Mouse (Mus musculus): ENCODE measurements around the gene Trio. TPM values are rescaled to one million over a fixed set of nuclear protein-coding genes. Genes with fewer than 3 reads are reported as not detected.

Gene Trio
- polyA plus RNA-seq, 1 experiment from 2014 or later = 2.8 TPM

- Histone ChIP-seq H3K4me2 (no peak overlapping the region), H3K4me3 (replicated peaks) (no peak overlapping the region), H3K36me3 (replicated peaks) (no peaks in the 10 kb centered on the region), H3K27ac (replicated peaks) (no peak overlapping the region), H3K9ac (no peak overlapping the region), H3K9me3 (replicated peaks) (no peaks in the 10 kb centered on the region), H3K27me3 (no peaks in the 10 kb centered on the region), H3K4me1 (replicated peaks) (peaks cover 3% of the 10 kb centered on the region)
- WGBS (ENCODE audit: insufficient replicate concordance) = 55% methylated on average over 12 of the region's 12 CpGs
- no peak for ATAC-seq (ENCODE audit: insufficient read depth)
These were observed 93.8 kb downstream of the Trio start for GRCm38 (mm10) chr15:27931891-27932290.

GRCm38 (mm10) chr15:27931459-27931858 is 94.2 kb downstream of the Trio start:
- Histone ChIP-seq H3K27ac (replicated peaks) (no peak overlapping the region), H3K9me3 (replicated peaks) (no peaks in the 10 kb centered on the region), H3K4me2 (no peak overlapping the region), H3K4me3 (replicated peaks) (no peak overlapping the region), H3K36me3 (replicated peaks) (no peaks in the 10 kb centered on the region), H3K4me1 (replicated peaks) (peaks cover 6% of the 10 kb centered on the region), H3K9ac (no peak overlapping the region), H3K27me3 (no peaks in the 10 kb centered on the region)
- 65% methylated on average over 14 of the region's 14 CpGs for WGBS (ENCODE audit: insufficient replicate concordance)
- no peak for ATAC-seq (ENCODE audit: insufficient read depth)

GRCm38 (mm10) chr15:27927614-27928013 is 98.0 kb downstream of the Trio start:
- Histone ChIP-seq H3K4me1 (replicated peaks) (peaks cover 29% of the 10 kb centered on the region), H3K27ac (replicated peaks) (no peak overlapping the region), H3K4me2 (no peak overlapping the region), H3K9ac (no peak overlapping the region), H3K27me3 (no peaks in the 10 kb centered on the region), H3K36me3 (replicated peaks) (no peaks in the 10 kb centered on the region), H3K9me3 (replicated peaks) (no peaks in the 10 kb centered on the region), H3K4me3 (replicated peaks) (no peak overlapping the region)
- WGBS (ENCODE audit: insufficient replicate concordance) = 65% methylated on average over 6 of the region's 6 CpGs
- no peak for ATAC-seq (ENCODE audit: insufficient read depth)

GRCm38 (mm10) chr15:27926941-27927340 is 98.7 kb downstream of the Trio start:
- Histone ChIP-seq H3K36me3 (replicated peaks) (no peaks in the 10 kb centered on the region), H3K27ac (replicated peaks) (no peak overlapping the region), H3K9me3 (replicated peaks) (no peaks in the 10 kb centered on the region), H3K4me1 (replicated peaks) (peaks cover 34% of the 10 kb centered on the region), H3K9ac (no peak overlapping the region), H3K4me3 (replicated peaks) (no peak overlapping the region), H3K4me2 (no peak overlapping the region), H3K27me3 (no peaks in the 10 kb centered on the region)
- no peak for ATAC-seq (ENCODE audit: insufficient read depth)
- WGBS (ENCODE audit: insufficient replicate concordance) = 40% methylated on average over 18 of the region's 18 CpGs

- H3K9ac ChIP-seq = no peak overlapping the region
- no peak overlapping the region for H3K4me2 ChIP-seq
- no peaks in the 10 kb centered on the region for H3K9me3 ChIP-seq (replicated peaks)
- peaks cover 34% of the 10 kb centered on the region for H3K4me1 ChIP-seq (replicated peaks)
- ATAC-seq (ENCODE audit: insufficient read depth) = no peak
- WGBS (ENCODE audit: insufficient replicate concordance) = 26% methylated on average over 7 of the region's 7 CpGs
- no peak overlapping the region for H3K4me3 ChIP-seq (replicated peaks)
- H3K36me3 ChIP-seq (replicated peaks) = no peaks in the 10 kb centered on the region
- no peaks in the 10 kb centered on the region for H3K27me3 ChIP-seq
- H3K27ac ChIP-seq (replicated peaks) = 0 out of 2 replicates have a peak overlapping the region, but pooled peaks have one; percentile 19
These were observed 99.2 kb downstream of the Trio start for GRCm38 (mm10) chr15:27926450-27926849.

GRCm38 (mm10) chr15:27925865-27926264 is 99.8 kb downstream of the Trio start:
- no peak overlapping the region for H3K4me2 ChIP-seq
- no peaks in the 10 kb centered on the region for H3K9me3 ChIP-seq (replicated peaks)
- H3K36me3 ChIP-seq (replicated peaks) = no peaks in the 10 kb centered on the region
- no peak overlapping the region for H3K4me3 ChIP-seq (replicated peaks)
- ATAC-seq (ENCODE audit: insufficient read depth) = 0 out of 2 replicates have a peak, but pooled peaks have one; percentile 17
- no peak overlapping the region for H3K9ac ChIP-seq
- no peaks in the 10 kb centered on the region for H3K27me3 ChIP-seq
- peak overlapping the region; percentile 19; the same call in 1 of the 2 replicates for H3K27ac ChIP-seq (replicated peaks)
- peaks cover 34% of the 10 kb centered on the region for H3K4me1 ChIP-seq (replicated peaks)
- 15% methylated on average over 8 of the region's 8 CpGs for WGBS (ENCODE audit: insufficient replicate concordance)

- Histone ChIP-seq H3K4me3 (replicated peaks) (no peak overlapping the region), H3K9ac (no peak overlapping the region), H3K4me2 (no peak overlapping the region), H3K9me3 (replicated peaks) (no peaks in the 10 kb centered on the region), H3K36me3 (replicated peaks) (no peaks in the 10 kb centered on the region), H3K4me1 (replicated peaks) (peaks cover 34% of the 10 kb centered on the region), H3K27me3 (no peaks in the 10 kb centered on the region), H3K27ac (replicated peaks) (0 out of 2 replicates have a peak overlapping the region, but pooled peaks have one; percentile 19)
- ATAC-seq (ENCODE audit: insufficient read depth) = no peak
- WGBS (ENCODE audit: insufficient replicate concordance) = 40% methylated on average over 15 of the region's 15 CpGs
These were observed 100.5 kb downstream of the Trio start for GRCm38 (mm10) chr15:27925004-27925635.

GRCm38 (mm10) chr15:27923987-27924341 is 101.7 kb downstream of the Trio start:
- H3K36me3 ChIP-seq (replicated peaks) = no peaks in the 10 kb centered on the region
- H3K27ac ChIP-seq (replicated peaks) = no peak overlapping the region
- no peaks in the 10 kb centered on the region for H3K27me3 ChIP-seq
- ATAC-seq (ENCODE audit: insufficient read depth) = no peak
- H3K4me2 ChIP-seq = peak overlapping the region; percentile 56
- H3K4me1 ChIP-seq (replicated peaks) = peaks cover 34% of the 10 kb centered on the region
- H3K4me3 ChIP-seq (replicated peaks) = no peak overlapping the region
- 17% methylated on average over 5 of the region's 5 CpGs for WGBS (ENCODE audit: insufficient replicate concordance)
- H3K9me3 ChIP-seq (replicated peaks) = no peaks in the 10 kb centered on the region
- no peak overlapping the region for H3K9ac ChIP-seq

- H3K4me3 ChIP-seq (replicated peaks) = peak overlapping the region; percentile 24
- WGBS (ENCODE audit: insufficient replicate concordance) = 4% methylated on average over 21 of the region's 21 CpGs
- no peaks in the 10 kb centered on the region for H3K9me3 ChIP-seq (replicated peaks)
- H3K9ac ChIP-seq = no peak overlapping the region
- H3K27me3 ChIP-seq = no peaks in the 10 kb centered on the region
- peak; percentile 62; the same call in 1 of the 2 replicates for ATAC-seq (ENCODE audit: insufficient read depth)
- H3K4me2 ChIP-seq = peak overlapping the region; percentile 56
- no peaks in the 10 kb centered on the region for H3K36me3 ChIP-seq (replicated peaks)
- H3K4me1 ChIP-seq (replicated peaks) = peaks cover 34% of the 10 kb centered on the region
- no peak overlapping the region for H3K27ac ChIP-seq (replicated peaks)
These were observed 102.2 kb downstream of the Trio start for GRCm38 (mm10) chr15:27923280-27923986.

GRCm38 (mm10) chr15:27920751-27921150 is 104.9 kb downstream of the Trio start:
- Histone ChIP-seq H3K4me2 (no peak overlapping the region), H3K4me3 (replicated peaks) (no peak overlapping the region), H3K4me1 (replicated peaks) (peaks cover 24% of the 10 kb centered on the region), H3K36me3 (replicated peaks) (no peaks in the 10 kb centered on the region), H3K9me3 (replicated peaks) (no peaks in the 10 kb centered on the region), H3K27ac (replicated peaks) (no peak overlapping the region), H3K27me3 (no peaks in the 10 kb centered on the region), H3K9ac (no peak overlapping the region)
- no peak for ATAC-seq (ENCODE audit: insufficient read depth)
- 42% methylated on average over 3 of the region's 3 CpGs for WGBS (ENCODE audit: insufficient replicate concordance)

GRCm38 (mm10) chr15:27919540-27919939 is 106.1 kb downstream of the Trio start:
- Histone ChIP-seq H3K4me1 (replicated peaks) (peaks cover 14% of the 10 kb centered on the region), H3K36me3 (replicated peaks) (no peaks in the 10 kb centered on the region), H3K4me2 (no peak overlapping the region), H3K9ac (no peak overlapping the region), H3K27ac (replicated peaks) (no peak overlapping the region), H3K9me3 (replicated peaks) (no peaks in the 10 kb centered on the region), H3K4me3 (replicated peaks) (no peak overlapping the region), H3K27me3 (no peaks in the 10 kb centered on the region)
- WGBS (ENCODE audit: insufficient replicate concordance) = 8% methylated on average over 5 of the region's 5 CpGs
- ATAC-seq (ENCODE audit: insufficient read depth) = no peak

All from liver, embryonic 15.5 days (tissue).